Mouse (Mus musculus): Measurements from ENCODE around the gene Plpp3. TPM values are rescaled to one million over a fixed set of nuclear protein-coding genes. Genes with fewer than 3 reads are reported as not detected.

The Plpp3 gene
- polyA plus RNA-seq (2015; fragmentation: Nextera tagmentation; extraction: Ambion mirVana): 20.3 and 27.3 TPM in 2 replicates

GRCm38 (mm10) chr4:105157276-105158168 is at the start of gene Plpp3:
Gene Plpp3 (plus strand): TSS chr4:105157347.

GRCm38 (mm10) chr4:105109199-105109989 is 47.8 kb upstream of the Plpp3 start, which contains the start of gene Prkaa2:
Gene Prkaa2 (minus strand): TSS chr4:105109890.

Other genes starting within 250 kb of the Plpp3 start
- 0.15 TPM in 1 of 2 replicates, not detected in the other for gene Fyb2, start 243.9 kb upstream of the Plpp3 start, polyA plus RNA-seq (2015; fragmentation: Nextera tagmentation; extraction: Ambion mirVana)
- 0.05 and 0.07 TPM in 2 replicates for gene Prkaa2, start 47.5 kb upstream of the Plpp3 start, polyA plus RNA-seq (2015; fragmentation: Nextera tagmentation; extraction: Ambion mirVana)